Mouse (Mus musculus): ENCODE measurements at regions not wholly inside any gene's neighbourhood (a gene's known extent, or its start where the extent isn't known, plus 50 kb on each side); places are given as distances from the start of the nearest gene placed in this dataset.

- no peak for TF ChIP-seq POLR2A (IDR thresholded peaks at IDR 0.05; ENCODE audit: extremely low read depth, insufficient read depth, low read length)
- no peak for TF ChIP-seq CTCF (IDR thresholded peaks at IDR 0.05; ENCODE audit: extremely low read depth, insufficient read depth, low read length)
Observed at GRCm38 (mm10) chr7:83235659-83236058, 349.1 kb upstream of the Tmc3 start.
